Mouse (Mus musculus) frontal cortex, adult (tissue): ENCODE results near the gene Metrn.

Source experiments
- ATAC-seq: cut with Nextera tagmentation; 2 replicates; pipeline ENCODE4 v1.9.2; 2017; ENCODE audit warnings: mild to moderate bottlenecking, moderate library complexity, mixed read lengths; ENCODE audit not compliant: low TSS enrichment

Gene Metrn

DNA sequence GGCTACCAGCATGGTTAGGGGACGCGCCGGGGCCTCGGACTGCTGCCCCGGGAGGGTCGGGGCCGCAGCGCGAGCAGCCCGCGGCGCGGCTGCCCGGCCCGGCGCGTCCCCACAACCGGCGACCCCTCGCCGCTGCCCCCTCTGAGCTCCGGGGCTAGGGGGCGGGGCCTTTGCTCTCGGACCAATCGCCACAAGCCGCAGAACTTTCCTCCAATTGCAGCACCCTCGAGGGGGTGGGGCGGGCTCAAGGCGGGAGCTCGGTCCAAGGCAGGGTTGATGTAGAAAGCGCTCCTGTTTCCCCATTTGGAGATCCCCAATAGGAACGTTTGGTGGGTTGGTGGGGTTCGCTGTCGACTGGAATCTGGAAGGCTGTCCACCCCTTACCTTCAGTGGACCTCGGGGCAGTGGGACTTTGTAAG lies at the start of gene Metrn:
Metrn (minus strand) TSS at position 186 of the 419 bp plus-strand sequence.
- ATAC-seq = 0 out of 2 replicates have a peak, but pooled peaks have one; percentile 29

DNA sequence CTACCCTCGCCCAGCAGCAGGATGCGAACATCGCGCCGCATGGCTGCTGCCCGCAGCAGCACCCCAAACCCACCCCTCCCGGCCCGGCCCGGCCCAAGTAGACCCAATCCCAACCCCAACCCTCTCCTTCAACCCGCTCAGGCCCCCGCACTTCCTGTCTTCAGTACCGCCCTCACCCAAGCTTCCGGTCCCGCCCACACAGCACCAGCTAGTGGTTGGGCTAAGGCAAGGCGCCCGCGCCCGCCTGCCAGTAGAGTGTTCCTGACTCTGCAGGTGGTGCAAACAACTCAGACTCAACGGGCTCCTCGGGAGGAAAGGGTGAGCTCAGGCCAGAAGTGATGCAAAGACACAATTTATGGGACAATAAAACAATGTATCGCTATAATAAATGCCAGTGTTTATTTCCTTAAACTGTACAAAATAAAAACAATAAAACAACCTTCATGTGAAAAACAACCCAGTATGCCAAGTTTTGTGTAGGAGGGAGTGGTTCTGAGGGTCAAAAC lies 47.5 kb upstream of the Metrn start, which contains the start of gene Rhot2:
Rhot2 (minus strand) TSS at position 456 of the 506 bp plus-strand sequence.
- peak; percentile 95 for ATAC-seq

DNA sequence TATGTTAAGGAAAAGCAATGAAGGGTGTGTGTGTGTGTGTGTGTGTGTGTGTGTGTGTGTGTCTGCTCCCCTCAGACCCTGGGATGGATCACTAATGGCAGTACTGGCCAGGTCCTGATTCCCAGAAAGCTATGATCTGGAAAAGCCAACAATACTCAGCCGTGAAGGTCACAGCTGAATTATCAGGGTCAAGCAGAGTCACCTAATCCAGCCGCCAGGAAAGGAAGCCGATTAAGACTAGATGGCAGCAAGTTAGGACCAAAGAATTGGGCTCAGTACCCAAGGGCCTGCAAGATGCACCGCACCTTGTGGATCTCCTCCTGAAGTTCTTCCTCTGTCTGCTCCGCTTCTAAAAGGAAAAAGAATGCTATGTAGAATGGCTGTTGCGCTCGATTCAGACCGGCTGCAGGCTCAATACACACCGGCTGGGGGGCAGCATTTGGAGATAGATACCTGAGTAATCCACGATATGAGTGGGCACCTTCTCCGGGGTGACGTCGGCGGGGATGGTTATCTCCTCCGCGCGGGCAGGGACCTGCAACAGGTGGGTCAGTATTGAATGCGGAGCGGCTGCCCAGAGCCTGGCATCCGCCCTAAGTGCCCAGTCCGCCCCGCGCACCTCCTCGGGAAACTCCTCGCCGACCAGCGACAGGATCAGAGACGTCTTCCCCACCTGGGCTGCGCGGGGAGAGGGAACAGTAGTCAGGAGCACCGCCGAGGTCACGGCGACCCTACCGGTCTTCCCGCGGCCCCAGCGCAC lies 46.9 kb upstream of the Metrn start:
- ATAC-seq = 0 out of 2 replicates have a peak, but pooled peaks have one; percentile 5

DNA sequence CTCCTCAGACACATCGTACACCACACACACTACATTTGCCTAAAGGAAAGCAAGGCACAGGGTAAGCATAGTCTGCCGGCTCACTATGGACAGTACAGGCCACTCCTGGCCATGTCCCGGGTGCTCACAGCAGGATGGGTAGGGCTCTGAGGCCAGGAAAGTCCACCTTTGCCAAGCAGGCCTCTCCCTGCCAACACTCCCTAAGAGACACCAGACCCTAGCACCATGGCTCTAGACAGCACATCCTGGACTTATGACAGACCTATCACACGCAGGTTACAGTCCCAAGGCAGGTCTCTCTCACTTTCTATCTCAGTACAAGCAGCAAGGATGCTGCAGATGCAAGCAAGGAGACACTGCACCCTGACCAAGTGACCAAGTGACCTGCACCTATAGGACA lies 46.2 kb upstream of the Metrn start:
- ATAC-seq = no peak

DNA sequence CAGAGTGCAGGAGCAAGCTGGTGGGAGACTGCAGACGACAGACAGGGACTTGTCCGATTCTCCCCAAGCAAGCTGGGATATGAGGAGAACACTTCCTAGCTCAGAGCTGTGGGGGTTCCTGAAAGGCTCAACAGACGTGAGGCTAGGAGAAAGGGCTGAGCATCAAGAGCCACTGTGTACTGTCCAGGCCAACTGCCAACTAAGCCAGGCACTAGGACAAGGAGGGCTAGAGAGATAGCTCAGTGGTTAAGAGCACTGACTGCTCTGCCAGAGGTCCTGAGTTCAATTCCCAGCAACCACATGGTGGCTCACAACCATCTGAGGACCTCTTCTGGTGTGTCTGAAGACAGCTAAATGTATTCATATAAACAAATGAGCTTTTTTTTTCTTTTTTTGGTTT lies 45.6 kb upstream of the Metrn start:
- no peak for ATAC-seq

DNA sequence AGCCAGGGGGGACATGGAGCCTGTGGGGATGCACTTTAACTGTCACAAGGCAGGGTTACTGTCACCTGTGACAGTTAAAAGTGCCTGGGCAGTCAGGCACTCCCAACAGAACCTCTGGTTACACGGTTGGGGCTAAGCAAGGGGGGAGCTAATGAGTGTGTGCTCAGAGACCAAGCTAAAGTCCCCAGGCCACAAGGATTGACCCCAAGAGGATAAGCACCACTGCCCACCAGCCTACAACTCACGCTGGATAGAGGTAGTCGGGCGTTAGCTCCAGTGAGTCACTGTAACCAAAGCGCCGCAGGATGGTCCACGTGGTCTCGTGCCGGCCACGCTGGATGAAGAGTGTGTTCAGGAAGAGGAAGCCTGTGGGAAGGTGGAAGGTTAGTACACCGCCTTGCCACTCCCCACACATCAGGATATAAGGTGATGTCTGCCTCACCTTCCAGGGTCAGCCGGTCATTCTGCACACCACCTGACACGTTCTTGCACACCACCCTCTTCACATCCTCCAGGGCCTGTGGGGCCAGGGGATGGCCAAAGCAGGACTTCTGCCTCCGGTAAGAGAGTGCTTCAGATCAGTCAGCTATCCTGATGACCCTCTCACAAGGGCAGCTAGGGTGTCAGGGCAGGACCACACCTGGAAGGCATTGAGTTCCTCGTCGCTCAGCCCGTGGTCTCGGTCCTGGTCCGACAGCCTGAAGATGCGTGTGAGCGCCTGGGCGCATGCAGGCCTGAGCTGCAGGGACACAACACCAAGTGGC lies 44.4 kb upstream of the Metrn start, which contains the start of gene Gm20683:
Gm20683 (minus strand) TSS at position 647 of the 764 bp plus-strand sequence.
- ATAC-seq = no peak

DNA sequence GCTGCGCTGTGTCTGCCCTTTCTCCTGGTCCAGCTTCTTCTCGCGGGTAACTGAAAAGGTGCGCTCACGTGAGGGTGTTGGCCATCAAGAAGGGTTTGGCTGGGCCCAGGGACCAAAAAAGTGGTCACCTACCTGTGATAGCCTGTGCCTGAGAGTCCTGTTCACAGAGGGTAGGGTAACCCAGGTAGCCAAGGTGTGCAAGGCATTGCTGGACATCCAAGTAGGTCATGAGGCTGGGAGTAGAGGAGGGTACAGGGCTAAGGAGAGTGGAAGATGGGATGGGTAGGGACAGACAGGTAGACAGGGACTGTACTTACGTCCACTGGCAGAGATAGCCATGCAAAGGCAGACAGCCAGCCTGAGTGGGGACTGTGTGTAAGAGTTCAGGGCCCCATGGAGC lies 43.6 kb upstream of the Metrn start:
- no peak for ATAC-seq

DNA sequence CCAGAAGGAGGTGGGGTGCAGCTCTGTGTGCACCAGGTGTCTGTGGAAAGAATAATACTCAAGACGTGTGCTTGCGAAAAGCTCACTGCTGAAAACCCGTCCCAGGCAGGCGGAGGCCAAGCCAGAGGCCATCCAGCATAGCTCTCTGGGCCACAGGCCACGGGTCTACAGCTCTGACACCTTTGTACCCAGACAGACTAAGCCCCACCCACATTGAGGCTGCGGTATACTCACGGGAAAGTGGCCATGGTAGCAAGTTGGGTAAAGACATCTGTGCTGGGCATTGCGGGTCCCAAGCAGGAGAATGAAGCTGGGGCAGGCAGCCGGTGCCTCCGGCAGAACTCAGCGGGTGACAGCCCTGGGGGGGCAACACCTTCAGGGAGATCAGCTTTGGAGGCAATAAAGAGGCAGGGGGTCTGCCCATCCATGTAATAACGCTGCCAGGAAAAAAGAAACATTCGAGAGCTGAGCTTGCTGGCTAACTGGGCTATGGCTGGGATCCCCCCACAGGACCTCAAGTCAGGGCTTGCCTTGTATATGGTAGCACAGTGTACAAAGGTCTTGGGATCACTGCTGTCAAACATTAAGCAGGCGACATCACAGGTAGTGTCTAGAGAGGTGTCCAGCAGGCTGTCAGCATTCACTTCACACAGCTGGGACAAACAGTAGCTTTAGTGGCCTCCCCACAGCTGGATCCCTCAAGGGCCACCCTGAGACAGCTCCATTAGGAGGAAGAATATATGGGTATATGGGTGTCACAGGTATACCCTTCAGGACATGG lies 42.7 kb upstream of the Metrn start:
- no peak for ATAC-seq

DNA sequence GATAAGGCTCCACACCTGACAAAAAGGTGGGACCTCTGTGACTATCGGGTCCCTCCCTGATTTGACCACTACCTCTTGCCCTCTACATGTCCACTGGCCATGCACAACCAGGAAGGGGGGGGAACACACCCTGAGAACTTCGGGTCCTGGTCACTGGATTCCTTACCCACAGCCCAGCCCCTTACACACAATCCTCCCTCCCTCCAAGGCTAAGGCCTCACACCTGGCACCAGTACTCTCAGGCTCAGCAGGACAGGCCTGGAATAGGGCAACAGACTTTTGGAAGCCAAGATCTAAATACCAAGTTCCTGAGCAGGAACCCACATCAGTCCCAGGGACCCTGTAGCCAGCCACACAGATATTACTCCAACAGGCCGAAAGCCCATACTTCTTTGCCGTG lies 42.0 kb upstream of the Metrn start:
- no peak for ATAC-seq

DNA sequence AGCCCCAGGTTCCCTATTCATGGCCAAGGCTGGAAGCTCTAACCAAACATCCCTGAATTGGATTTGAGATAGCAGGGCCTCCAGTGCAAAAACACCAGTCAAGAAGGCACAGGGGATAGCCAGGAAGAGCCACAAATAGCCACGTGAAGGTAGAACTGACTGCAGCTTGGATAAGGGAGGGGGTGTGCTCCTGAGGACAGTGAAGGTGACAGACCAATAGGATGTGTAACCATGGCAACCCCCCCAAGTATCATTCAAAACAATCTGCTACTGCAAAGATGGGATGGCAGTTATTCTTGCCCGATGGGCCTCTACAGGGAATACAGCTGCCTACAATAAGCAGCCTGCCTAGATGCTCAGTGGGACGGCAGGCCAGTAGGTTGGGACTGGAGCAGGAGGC lies 40.6 kb upstream of the Metrn start:
- no peak for ATAC-seq

DNA sequence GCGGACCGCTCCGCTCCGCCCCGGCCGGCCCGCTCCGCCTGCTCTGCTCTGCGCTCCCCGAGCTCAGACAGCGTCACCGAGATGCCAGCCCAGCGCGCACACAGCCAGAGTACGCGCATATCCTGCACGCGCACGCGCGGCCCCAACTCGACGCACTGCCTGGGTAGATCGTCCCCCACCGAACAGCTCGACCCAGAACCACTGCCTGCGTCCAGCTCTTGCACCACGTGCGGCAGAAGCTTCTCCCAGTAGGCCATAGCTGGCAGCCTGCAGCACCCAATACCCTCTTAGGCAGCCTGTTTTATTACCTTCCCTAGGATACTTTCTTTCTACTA lies 40.1 kb upstream of the Metrn start, which contains the start of gene Rhbdl1:
Rhbdl1 (minus strand) TSS at position 220 of the 335 bp plus-strand sequence.
- peak; percentile 56 for ATAC-seq

DNA sequence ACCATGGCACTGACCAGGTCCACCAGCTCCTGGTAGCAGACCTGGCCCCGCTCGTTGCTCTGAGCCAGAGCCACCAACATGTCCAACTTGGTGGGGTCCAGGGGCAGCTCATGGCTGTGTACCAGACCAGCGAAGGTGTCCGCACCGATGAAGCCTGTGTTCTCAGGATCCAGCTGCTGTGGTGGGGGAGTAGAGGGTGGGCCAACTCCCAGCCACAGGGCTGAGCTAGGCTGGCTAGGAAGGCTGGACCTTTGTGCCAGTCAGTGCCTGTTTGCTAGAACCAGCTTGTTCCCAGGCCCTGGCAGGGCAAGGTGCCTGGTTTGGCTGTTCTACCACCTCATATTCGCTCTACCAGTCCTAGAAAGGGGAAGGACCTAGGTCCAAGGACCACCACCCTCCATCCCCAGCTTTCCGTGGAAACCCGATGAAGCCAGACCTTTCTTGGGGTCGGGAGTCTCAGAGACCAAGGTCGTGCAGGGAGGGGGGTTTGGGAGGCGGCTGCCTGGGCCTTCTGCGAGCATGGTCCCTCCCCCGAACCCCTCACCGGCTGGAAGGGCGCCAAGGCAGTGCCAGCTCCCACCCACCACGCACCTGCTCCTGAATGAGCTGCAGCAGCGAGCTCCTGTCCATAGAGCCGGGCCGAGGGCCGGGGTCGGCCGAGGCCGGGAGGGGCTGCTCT lies 39.6 kb upstream of the Metrn start:
- ATAC-seq = no peak

DNA sequence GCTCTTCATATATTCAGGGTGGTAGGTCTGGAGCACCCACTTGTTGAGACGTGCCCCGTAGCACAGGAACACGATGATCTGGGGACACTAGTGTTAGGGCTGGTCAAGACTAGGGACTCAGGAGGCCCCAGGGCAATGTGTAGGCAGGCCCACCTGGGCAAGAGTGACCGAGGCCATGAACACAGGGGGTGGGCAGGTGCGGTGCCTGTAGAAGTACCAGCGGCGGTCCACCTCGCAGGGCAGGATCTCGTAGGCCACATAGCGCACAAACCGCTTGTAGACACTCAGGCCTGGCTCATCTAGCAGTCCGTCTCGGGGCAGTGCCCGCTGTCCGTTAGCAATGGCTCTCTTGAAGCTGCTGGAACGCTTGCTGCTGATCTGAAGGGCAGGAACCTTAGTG lies 38.9 kb upstream of the Metrn start:
- no peak for ATAC-seq

DNA sequence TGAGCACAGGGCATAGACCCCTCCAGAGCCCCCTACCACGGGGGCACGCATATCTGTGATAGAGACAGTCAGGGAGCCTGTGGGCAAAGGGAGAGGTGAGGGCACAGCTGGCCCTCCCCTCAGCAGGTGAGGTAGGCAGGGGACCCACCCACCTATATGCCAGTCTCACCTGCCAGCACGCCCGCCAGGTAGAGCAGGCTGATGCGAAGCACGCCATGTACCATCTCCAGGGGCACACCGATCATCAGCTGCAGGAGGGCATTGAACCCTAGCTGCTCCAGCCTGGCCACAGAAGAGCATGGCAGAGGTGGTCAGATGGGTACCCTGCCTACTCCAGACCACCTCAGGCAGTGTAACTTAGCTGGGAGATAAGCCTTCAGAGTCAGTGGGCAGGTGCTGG lies 38.4 kb upstream of the Metrn start:
- no peak for ATAC-seq

DNA sequence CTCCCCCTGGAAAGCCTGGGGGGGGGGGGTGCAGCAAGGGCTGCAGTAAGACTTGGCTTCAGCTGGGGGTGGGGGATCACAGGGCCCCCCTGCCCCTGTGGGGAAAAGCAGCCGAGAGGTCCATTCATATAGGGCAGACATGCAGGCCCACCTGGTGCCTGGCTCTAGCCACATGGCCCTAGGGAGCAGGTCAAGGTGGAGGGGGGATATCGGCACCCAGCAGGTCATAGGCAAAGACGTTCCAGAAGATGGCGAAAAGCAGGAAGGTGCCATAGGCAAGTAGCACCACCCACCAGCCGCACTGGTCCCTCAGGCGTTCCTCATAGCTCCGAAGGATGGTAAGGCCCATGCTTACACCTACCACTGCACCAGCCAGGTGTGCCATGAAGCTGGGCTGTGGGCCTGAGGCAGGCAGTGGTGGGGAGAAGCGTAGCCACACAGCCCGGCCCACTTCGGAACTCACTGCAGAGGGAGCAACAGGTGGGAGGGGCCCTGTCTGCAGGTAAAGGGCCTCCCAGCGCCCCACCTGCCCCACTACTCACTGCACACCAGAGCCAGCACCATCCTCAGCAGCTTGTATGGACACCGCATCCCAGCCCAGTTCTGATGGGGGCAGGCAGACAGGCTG lies 37.8 kb upstream of the Metrn start:
- no peak for ATAC-seq

DNA sequence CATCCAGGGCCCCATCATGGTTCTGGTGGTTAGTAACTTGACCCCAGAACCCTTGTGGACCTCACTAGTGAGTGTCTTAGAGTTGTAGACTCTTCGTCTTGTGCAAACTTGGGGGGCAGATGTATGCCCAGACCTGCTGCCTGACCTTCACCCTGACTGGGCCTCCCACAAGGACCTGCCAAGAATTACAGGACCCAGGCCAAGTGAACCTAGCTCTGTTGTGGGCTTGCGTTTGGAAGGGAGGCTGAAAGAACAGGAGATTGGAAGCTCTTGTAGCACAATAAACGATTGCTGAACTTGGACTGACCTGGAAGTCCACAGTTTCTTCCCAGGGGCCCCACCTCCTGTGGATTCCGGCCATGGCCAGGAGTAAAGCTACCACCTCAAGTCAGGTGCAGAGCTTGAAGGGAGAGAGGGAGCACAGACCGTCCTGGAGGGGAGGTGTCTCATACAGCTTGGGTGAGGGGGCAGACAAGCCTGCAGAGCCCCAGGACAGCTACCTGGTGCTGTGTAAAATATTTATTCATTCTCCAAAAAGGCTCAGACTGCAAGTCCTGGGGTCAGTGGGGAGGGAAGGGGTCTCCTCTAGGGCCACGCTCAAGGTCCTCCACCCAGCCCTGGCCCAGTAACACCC lies 37.1 kb upstream of the Metrn start:
- ATAC-seq = no peak

DNA sequence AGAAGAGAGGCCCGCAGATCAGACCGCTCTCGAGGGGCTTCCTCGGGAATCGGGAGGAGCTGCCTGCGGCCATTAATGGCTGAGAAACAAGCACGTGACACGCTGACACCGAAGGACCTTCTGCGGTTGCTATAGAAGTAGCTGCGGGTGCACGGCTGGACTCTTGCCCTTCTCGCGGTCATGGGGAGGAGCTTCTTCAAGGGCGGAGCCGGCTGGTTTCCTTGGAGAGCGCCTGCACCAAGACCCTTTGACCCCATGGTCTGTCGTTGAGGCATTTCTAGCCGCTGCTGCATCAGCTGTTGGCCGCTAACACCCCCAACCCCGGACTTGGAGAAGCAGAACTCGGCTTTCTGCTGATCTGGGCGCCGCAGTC lies 36.3 kb upstream of the Metrn start, which contains the start of gene Stub1:
Stub1 (minus strand) TSS at position 114 of the 373 bp plus-strand sequence.
- peak; percentile 9; the same call in 1 of the 2 replicates for ATAC-seq

DNA sequence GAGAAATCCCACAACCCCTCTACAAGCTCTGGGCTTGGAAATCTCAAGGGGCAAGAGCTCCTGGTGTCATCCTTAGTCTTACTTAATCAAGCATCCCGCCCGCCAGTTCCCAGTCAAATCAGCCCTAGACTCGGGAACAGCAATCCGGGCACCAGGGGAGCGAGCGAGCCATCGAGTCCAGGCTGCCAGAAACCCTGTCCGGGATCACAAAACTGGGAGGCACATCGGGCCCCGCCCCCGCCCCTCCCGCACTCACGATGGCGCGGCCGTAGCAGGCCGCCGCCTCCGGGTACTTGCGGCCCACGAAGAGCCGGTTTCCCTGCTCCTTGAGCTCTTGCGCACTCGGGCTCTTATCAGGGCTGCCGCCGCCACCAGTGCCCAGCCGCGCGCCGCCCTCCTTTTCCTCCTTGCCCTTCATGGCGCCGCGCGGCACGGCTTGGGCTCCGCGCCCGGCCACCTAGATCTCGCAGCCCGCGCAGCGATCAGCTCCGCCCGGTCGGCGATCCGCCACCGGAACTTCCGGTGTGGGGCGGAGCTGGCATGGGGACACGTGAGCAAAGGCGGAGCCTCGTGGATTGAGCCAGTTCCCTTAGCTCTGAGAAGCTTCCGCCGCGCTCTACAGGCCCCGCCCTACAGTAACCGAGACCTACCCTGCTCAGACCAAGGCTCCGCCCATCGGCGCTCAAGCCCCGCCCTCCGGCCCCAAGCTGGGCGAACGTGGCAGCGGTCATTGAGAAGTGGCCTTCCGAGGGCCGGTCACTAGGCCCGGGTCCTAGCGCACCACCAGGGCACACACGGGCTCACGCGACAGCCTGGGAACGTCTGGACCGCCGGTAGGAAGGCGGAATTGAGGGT lies 35.7 kb upstream of the Metrn start:
- peak; percentile 62 for ATAC-seq
